Mouse (Mus musculus): ENCODE data around the gene Tmem131. TPM values are rescaled to one million over a fixed set of nuclear protein-coding genes. Genes with fewer than 3 reads are reported as not detected.

The Tmem131 gene
- total and polyA plus RNA-seq, 3 experiments = 51.0 to 298 (median 98.2) TPM

GRCm38 (mm10) chr1:36962379-36963176, 19.1 kb upstream of the Tmem131 start:
- TF ChIP-seq GATA2 (IDR thresholded peaks at IDR 0.05; ENCODE audit: borderline replicate concordance, low read depth, low read length) (no peak), TAL1 (conservative IDR thresholded peaks at IDR 0.05; ENCODE audit: low read depth, low read length) (no peak), GATA1 (IDR thresholded peaks at IDR 0.05; ENCODE audit: borderline replicate concordance, low read length) (no peak), CTCF (IDR thresholded peaks at IDR 0.05; ENCODE audit: low read depth, low read length) (no peak), POLR2AphosphoS5 (IDR thresholded peaks at IDR 0.05; ENCODE audit: insufficient replicate concordance, low read depth, low read length) (no peak)
- no peak overlapping the region for H3K4me3 ChIP-seq (ENCODE audit: low read depth, low read length)
- ATAC-seq (ENCODE audit: extremely low read depth, insufficient number of reproducible peaks, low FRiP score, poor library complexity, severe bottlenecking) (no peak), DNase-seq (ENCODE audit: low spot score) (no peak)
- no peaks in the 10 kb centered on the region for H3K36me3 ChIP-seq (replicated peaks)
- H3K9me3 ChIP-seq (replicated peaks) = no peaks in the 10 kb centered on the region
- H3K4me1 ChIP-seq (ENCODE audit: insufficient read depth, low read depth, low read length) = peaks cover 11% of the 10 kb centered on the region
- peaks cover 53% of the 10 kb centered on the region for H3K27me3 ChIP-seq (ENCODE audit: insufficient read depth, low read length)

DNA sequence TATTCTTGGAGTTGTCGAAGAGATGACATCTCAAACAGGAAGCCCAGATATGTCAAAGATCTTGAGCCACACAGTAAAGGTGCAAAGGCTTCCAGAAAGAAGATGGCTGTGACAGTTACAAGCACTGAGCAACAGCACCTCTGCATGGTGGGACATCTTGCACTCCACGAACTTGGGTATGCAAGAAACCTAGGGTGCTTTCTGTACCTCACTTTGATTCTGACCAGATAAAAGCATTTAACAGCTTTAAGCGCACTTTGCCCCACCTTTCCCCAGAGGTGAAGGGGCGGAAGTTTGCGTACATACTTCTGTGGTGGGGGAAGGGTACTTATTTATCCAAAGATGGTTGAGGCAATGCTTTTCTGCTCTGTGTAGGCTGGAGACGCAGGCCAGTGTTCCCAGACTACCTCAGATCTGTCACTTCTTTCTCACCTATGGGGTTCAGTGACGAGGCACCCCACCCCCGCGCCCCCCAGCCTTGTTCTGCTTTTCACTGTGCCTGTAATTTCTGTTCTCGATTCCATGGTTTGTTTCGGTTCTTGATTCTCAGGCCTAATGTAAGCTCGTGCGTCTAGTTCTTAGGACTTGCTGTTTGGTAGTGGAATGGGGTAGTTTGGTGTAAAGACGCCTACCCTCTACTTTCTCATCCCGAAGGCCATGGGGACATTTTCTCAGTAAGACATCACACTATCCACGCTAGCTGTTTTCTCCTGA, 17.2 kb upstream of the Tmem131 start:
- Histone ChIP-seq H3K27me3 (ENCODE audit: insufficient read depth, low read length) (peaks cover 41% of the 10 kb centered on the region), H3K4me1 (ENCODE audit: insufficient read depth, low read depth, low read length) (peaks cover 11% of the 10 kb centered on the region), H3K36me3 (replicated peaks) (no peaks in the 10 kb centered on the region), H3K9me3 (replicated peaks) (no peaks in the 10 kb centered on the region), H3K4me3 (ENCODE audit: low read depth, low read length) (no peak overlapping the region)
- no peak for ATAC-seq (ENCODE audit: extremely low read depth, insufficient number of reproducible peaks, low FRiP score, poor library complexity, severe bottlenecking)
- no peak for TF ChIP-seq TAL1 (conservative IDR thresholded peaks at IDR 0.05; ENCODE audit: low read depth, low read length)
- TF ChIP-seq GATA1 (IDR thresholded peaks at IDR 0.05; ENCODE audit: borderline replicate concordance, low read length) = no peak
- no peak for TF ChIP-seq GATA2 (IDR thresholded peaks at IDR 0.05; ENCODE audit: borderline replicate concordance, low read depth, low read length)
- no peak for TF ChIP-seq CTCF (IDR thresholded peaks at IDR 0.05; ENCODE audit: low read depth, low read length)
- TF ChIP-seq POLR2AphosphoS5 (IDR thresholded peaks at IDR 0.05; ENCODE audit: insufficient replicate concordance, low read depth, low read length) = no peak
- no peak for DNase-seq (ENCODE audit: low spot score)

- TF ChIP-seq GATA2 (IDR thresholded peaks at IDR 0.05; ENCODE audit: borderline replicate concordance, low read depth, low read length) (no peak), POLR2AphosphoS5 (IDR thresholded peaks at IDR 0.05; ENCODE audit: insufficient replicate concordance, low read depth, low read length) (no peak), GATA1 (IDR thresholded peaks at IDR 0.05; ENCODE audit: borderline replicate concordance, low read length) (no peak), CTCF (IDR thresholded peaks at IDR 0.05; ENCODE audit: low read depth, low read length) (no peak), TAL1 (conservative IDR thresholded peaks at IDR 0.05; ENCODE audit: low read depth, low read length) (no peak)
- DNase-seq (ENCODE audit: low spot score) = no peak
- Histone ChIP-seq H3K4me3 (ENCODE audit: low read depth, low read length) (no peak overlapping the region), H3K27me3 (ENCODE audit: insufficient read depth, low read length) (peaks cover 7% of the 10 kb centered on the region), H3K36me3 (replicated peaks) (no peaks in the 10 kb centered on the region), H3K4me1 (ENCODE audit: insufficient read depth, low read depth, low read length) (peaks cover 25% of the 10 kb centered on the region), H3K9me3 (replicated peaks) (no peaks in the 10 kb centered on the region)
- no peak for ATAC-seq (ENCODE audit: extremely low read depth, insufficient number of reproducible peaks, low FRiP score, poor library complexity, severe bottlenecking)
These were observed 6.2 kb upstream of the Tmem131 start for GRCm38 (mm10) chr1:36949591-36950184.

DNA sequence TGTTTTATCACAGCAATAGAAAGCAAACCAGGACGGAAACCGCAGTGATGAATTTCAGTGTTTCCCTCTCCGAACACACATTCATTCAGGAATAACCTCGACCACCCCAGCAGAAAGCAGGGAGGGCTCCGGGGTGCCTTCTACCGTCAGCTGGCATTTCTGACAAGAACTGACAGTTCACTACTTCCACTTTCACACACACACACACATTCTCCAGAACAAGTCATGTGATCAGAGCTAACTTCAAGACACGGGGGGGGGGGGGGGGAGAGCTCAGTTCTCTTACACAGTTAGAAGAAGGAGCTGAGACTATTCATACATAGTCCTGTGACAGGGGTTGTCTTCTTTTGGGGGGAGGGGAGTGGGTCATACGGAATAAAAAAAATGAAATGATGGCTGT, 4.0 kb upstream of the Tmem131 start:
- Histone ChIP-seq H3K4me3 (ENCODE audit: low read depth, low read length) (no peak overlapping the region), H3K36me3 (replicated peaks) (no peaks in the 10 kb centered on the region), H3K4me1 (ENCODE audit: insufficient read depth, low read depth, low read length) (peaks cover 48% of the 10 kb centered on the region), H3K9me3 (replicated peaks) (no peaks in the 10 kb centered on the region), H3K27me3 (ENCODE audit: insufficient read depth, low read length) (peaks cover 7% of the 10 kb centered on the region)
- TF ChIP-seq TAL1 (conservative IDR thresholded peaks at IDR 0.05; ENCODE audit: low read depth, low read length) (no peak), GATA1 (IDR thresholded peaks at IDR 0.05; ENCODE audit: borderline replicate concordance, low read length) (no peak), POLR2AphosphoS5 (IDR thresholded peaks at IDR 0.05; ENCODE audit: insufficient replicate concordance, low read depth, low read length) (no peak), CTCF (IDR thresholded peaks at IDR 0.05; ENCODE audit: low read depth, low read length) (no peak), GATA2 (IDR thresholded peaks at IDR 0.05; ENCODE audit: borderline replicate concordance, low read depth, low read length) (no peak)
- no peak for DNase-seq (ENCODE audit: low spot score)
- ATAC-seq (ENCODE audit: extremely low read depth, insufficient number of reproducible peaks, low FRiP score, poor library complexity, severe bottlenecking) = no peak

- DNase-seq (ENCODE audit: low spot score) (no peak), ATAC-seq (ENCODE audit: extremely low read depth, insufficient number of reproducible peaks, low FRiP score, poor library complexity, severe bottlenecking) (no peak)
- H3K4me3 ChIP-seq (ENCODE audit: low read depth, low read length) = peak overlapping the region; percentile 87
These were observed 3.1 kb downstream of the Tmem131 start for GRCm38 (mm10) chr1:36940381-36940762.

More at GRCm38 (mm10) chr1:36940381-36940762, 3.1 kb downstream of the Tmem131 start:
- H3K9me3 ChIP-seq (replicated peaks) = no peaks in the 10 kb centered on the region
- peaks cover 70% of the 10 kb centered on the region for H3K4me1 ChIP-seq (ENCODE audit: insufficient read depth, low read depth, low read length)
- H3K36me3 ChIP-seq (replicated peaks) = peaks cover 3% of the 10 kb centered on the region
- TF ChIP-seq CTCF (IDR thresholded peaks at IDR 0.05; ENCODE audit: low read depth, low read length) (no peak), POLR2AphosphoS5 (IDR thresholded peaks at IDR 0.05; ENCODE audit: insufficient replicate concordance, low read depth, low read length) (no peak), GATA2 (IDR thresholded peaks at IDR 0.05; ENCODE audit: borderline replicate concordance, low read depth, low read length) (no peak), TAL1 (conservative IDR thresholded peaks at IDR 0.05; ENCODE audit: low read depth, low read length) (no peak), GATA1 (IDR thresholded peaks at IDR 0.05; ENCODE audit: borderline replicate concordance, low read length) (no peak)
- no peaks in the 10 kb centered on the region for H3K27me3 ChIP-seq (ENCODE audit: insufficient read depth, low read length)

Measured in G1E (cell line).